Mouse (Mus musculus) embryonic facial prominence, embryonic 13.5 days (tissue): ENCODE measurements around the gene Pacsin1. TPM values are rescaled to one million over a fixed set of nuclear protein-coding genes. Genes with fewer than 3 reads are reported as not detected.

Experiments used
- ATAC-seq: fragments of 200-750 bp; cut with Nextera tagmentation; 2 replicates; pipeline ENCODE4 v1.8.0; 2017; ENCODE audit warnings: low read depth; ENCODE audit not compliant: insufficient number of reproducible peaks, insufficient read depth, low FRiP score, low TSS enrichment
- H3K27ac ChIP-seq: fragments of 300-500 bp; sonication (generic); 2 replicates; pipeline ENCODE4 v1.5.1; 2015; ENCODE audit warnings: moderate library complexity, mild to moderate bottlenecking, inconsistent platforms
- H3K27me3 ChIP-seq: fragments of 300-500 bp; sonication (generic); 2 replicates; pipeline ENCODE4 v1.6.1; 2015; ENCODE audit warnings: mild to moderate bottlenecking, inconsistent platforms
- H3K36me3 ChIP-seq: fragments of 300-500 bp; sonication (generic); 2 replicates; pipeline ENCODE4 v1.6.1; 2015; ENCODE audit warnings: mild to moderate bottlenecking, inconsistent platforms
- H3K4me1 ChIP-seq: fragments of 300-500 bp; sonication (generic); 2 replicates; pipeline ENCODE4 v1.6.1; 2015; ENCODE audit warnings: inconsistent platforms
- H3K4me2 ChIP-seq: fragments of 300-500 bp; sonication (generic); 2 replicates; pipeline ENCODE4 v1.6.1; 2015; ENCODE audit warnings: moderate library complexity, mild to moderate bottlenecking, inconsistent platforms
- H3K4me3 ChIP-seq: fragments of 300-500 bp; sonication (generic); 2 replicates; pipeline ENCODE4 v1.5.1; 2015; ENCODE audit warnings: mild to moderate bottlenecking, inconsistent platforms
- H3K9ac ChIP-seq: fragments of 300-500 bp; sonication (generic); 2 replicates; pipeline ENCODE4 v1.6.1; 2015; ENCODE audit warnings: mild to moderate bottlenecking, inconsistent platforms
- H3K9me3 ChIP-seq: fragments of 300-500 bp; sonication (generic); 2 replicates; pipeline ENCODE4 v1.6.1; 2016; ENCODE audit warnings: inconsistent platforms
- WGBS: fragments of 180-500 bp; shearing (Covaris S2); methylation state at CpG from one replicate; pipeline ENCODE4 v1.1.7; 2015; ENCODE audit warnings: mixed read lengths; 5-methylcytosine and 5-hydroxymethylcytosine counted together
- polyA plus RNA-seq: library from polyadenylated mRNA; unstranded; fragments of >200 nt; fragmentation: Nextera tagmentation; extraction: Ambion mirVana; gene quantifications from 2 replicates; pipeline ENCODE4 v1.2.1, GENCODE M21; 2015

The Pacsin1 gene
- polyA plus RNA-seq, 1 experiment from 2014 or later = 5.4 TPM

GRCm38 (mm10) chr17:27656414-27656813 lies 1.1 kb downstream of the Pacsin1 start:
- Histone ChIP-seq H3K4me2 (peak overlapping the region; percentile 96), H3K9ac (0 out of 2 replicates have a peak overlapping the region, but pooled peaks have one; percentile 67), H3K9me3 (no peaks in the 10 kb centered on the region), H3K4me1 (peaks cover 19% of the 10 kb centered on the region), H3K4me3 (peak overlapping the region; percentile 52), H3K27ac (no peak overlapping the region), H3K27me3 (peaks cover 27% of the 10 kb centered on the region), H3K36me3 (no peaks in the 10 kb centered on the region)
- 11% methylated on average over 5 of the region's 5 CpGs for WGBS
- no peak for ATAC-seq

- Histone ChIP-seq H3K9ac (no peak overlapping the region), H3K4me3 (no peak overlapping the region), H3K4me1 (peaks cover 19% of the 10 kb centered on the region), H3K9me3 (no peaks in the 10 kb centered on the region), H3K4me2 (no peak overlapping the region), H3K36me3 (no peaks in the 10 kb centered on the region), H3K27me3 (peaks cover 27% of the 10 kb centered on the region), H3K27ac (no peak overlapping the region)
- ATAC-seq = no peak
- WGBS = 76% methylated on average over 8 of the region's 8 CpGs
Measured at GRCm38 (mm10) chr17:27657123-27657522, 1.8 kb downstream of the Pacsin1 start.

GRCm38 (mm10) chr17:27658767-27659166 lies 3.5 kb downstream of the Pacsin1 start:
- H3K9ac ChIP-seq = no peak overlapping the region
- no peak overlapping the region for H3K27ac ChIP-seq
- H3K4me3 ChIP-seq = no peak overlapping the region
- WGBS = 74% methylated on average over 7 of the region's 7 CpGs
- no peak overlapping the region for H3K4me2 ChIP-seq
- no peaks in the 10 kb centered on the region for H3K36me3 ChIP-seq
- peaks cover 26% of the 10 kb centered on the region for H3K27me3 ChIP-seq
- H3K4me1 ChIP-seq = peaks cover 19% of the 10 kb centered on the region
- no peak for ATAC-seq
- H3K9me3 ChIP-seq = no peaks in the 10 kb centered on the region

GRCm38 (mm10) chr17:27671720-27672119 lies 16.4 kb downstream of the Pacsin1 start:
- H3K36me3 ChIP-seq = no peaks in the 10 kb centered on the region
- H3K4me3 ChIP-seq = no peak overlapping the region
- no peak overlapping the region for H3K27ac ChIP-seq
- H3K9me3 ChIP-seq = no peaks in the 10 kb centered on the region
- H3K9ac ChIP-seq = no peak overlapping the region
- ATAC-seq = no peak
- no peaks in the 10 kb centered on the region for H3K27me3 ChIP-seq
- WGBS = 81% methylated on average over 6 of the region's 6 CpGs
- no peaks in the 10 kb centered on the region for H3K4me1 ChIP-seq
- no peak overlapping the region for H3K4me2 ChIP-seq

DNA sequence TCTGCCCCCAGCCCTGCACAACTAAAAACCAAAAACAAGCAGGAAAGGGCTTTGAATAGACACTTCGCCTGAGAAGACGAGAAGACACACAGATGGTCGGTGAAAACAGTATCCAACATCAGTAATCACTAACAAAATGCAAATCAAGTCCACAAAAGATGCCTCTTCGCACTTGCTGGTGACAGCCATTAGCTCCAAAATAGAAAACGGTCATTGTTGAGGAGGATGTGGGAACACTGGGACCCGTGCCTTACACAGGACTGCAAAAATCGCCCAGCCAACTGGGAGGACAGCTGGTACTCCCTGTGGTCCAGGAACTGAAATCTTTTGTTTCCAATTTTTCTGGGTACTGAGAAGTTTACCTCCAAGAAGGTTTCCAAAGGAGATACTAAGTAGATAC lies 18.6 kb downstream of the Pacsin1 start:
- H3K27me3 ChIP-seq = no peaks in the 10 kb centered on the region
- H3K36me3 ChIP-seq = no peaks in the 10 kb centered on the region
- H3K4me2 ChIP-seq = no peak overlapping the region
- no peak overlapping the region for H3K4me3 ChIP-seq
- H3K9ac ChIP-seq = no peak overlapping the region
- 85% methylated on average over 7 of the region's 7 CpGs for WGBS
- no peak for ATAC-seq
- H3K9me3 ChIP-seq = no peaks in the 10 kb centered on the region
- peaks cover 2% of the 10 kb centered on the region; the same call in 1 of the 2 replicates for H3K4me1 ChIP-seq
- H3K27ac ChIP-seq = no peak overlapping the region

GRCm38 (mm10) chr17:27675453-27675852 lies 20.1 kb downstream of the Pacsin1 start:
- Histone ChIP-seq H3K4me2 (no peak overlapping the region), H3K4me1 (peaks cover 7% of the 10 kb centered on the region; the same call in 1 of the 2 replicates), H3K27me3 (no peaks in the 10 kb centered on the region), H3K36me3 (no peaks in the 10 kb centered on the region), H3K4me3 (no peak overlapping the region), H3K9me3 (no peaks in the 10 kb centered on the region), H3K9ac (no peak overlapping the region), H3K27ac (no peak overlapping the region)
- 67% methylated on average over 9 of the region's 9 CpGs for WGBS
- ATAC-seq = no peak

DNA sequence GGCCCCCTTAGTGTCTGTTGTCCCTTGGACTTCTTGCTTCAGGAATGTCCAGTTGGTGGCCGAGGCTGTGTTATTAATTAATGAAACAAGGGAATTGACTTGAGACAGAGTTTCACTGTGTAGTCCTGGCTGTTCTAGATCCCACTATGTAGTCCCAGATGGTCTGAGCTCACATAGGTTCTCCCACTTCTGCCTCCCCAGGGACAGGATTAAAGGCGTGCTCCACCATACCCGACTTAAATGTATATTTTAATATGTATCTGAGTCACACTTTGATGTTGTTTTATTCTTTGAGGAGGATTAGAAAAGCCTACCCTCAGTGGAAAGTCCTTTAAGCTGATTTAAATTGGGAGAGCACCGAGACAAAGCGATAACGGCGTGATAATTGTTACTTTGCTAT lies 21.0 kb downstream of the Pacsin1 start:
- no peak overlapping the region for H3K27ac ChIP-seq
- no peaks in the 10 kb centered on the region for H3K27me3 ChIP-seq
- ATAC-seq = no peak
- H3K36me3 ChIP-seq = no peaks in the 10 kb centered on the region
- no peaks in the 10 kb centered on the region for H3K9me3 ChIP-seq
- 71% methylated on average over 7 of the region's 7 CpGs for WGBS
- H3K4me2 ChIP-seq = no peak overlapping the region
- peaks cover 7% of the 10 kb centered on the region; the same call in 1 of the 2 replicates for H3K4me1 ChIP-seq
- H3K4me3 ChIP-seq = no peak overlapping the region
- no peak overlapping the region for H3K9ac ChIP-seq

DNA sequence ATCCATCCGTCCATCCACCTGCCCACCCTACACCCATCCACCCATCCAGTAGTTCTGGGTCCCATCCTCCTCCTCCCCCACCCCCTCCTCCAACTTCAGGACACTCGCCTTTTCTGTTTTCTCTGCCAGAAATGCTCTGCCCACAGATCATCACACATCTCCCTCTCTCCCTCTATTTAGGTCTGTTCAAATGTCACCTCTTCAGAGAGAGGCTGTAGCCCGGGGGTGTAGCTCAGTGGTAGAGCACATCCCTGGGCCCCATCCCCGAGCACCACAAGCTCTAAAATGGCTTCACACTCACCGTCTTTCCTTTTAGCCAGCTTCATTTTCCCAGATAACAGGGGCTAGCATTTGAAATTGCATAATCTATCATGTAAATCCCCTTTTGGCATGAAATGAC lies 22.4 kb downstream of the Pacsin1 start:
- WGBS = 80% methylated on average over 5 of the region's 5 CpGs
- Histone ChIP-seq H3K9ac (no peak overlapping the region), H3K27ac (no peak overlapping the region), H3K4me2 (no peak overlapping the region), H3K36me3 (no peaks in the 10 kb centered on the region), H3K4me1 (peaks cover 7% of the 10 kb centered on the region; the same call in 1 of the 2 replicates), H3K4me3 (no peak overlapping the region), H3K27me3 (0 out of 2 replicates have a peak, but pooled peaks cover under 1% of the 10 kb centered on the region), H3K9me3 (no peaks in the 10 kb centered on the region)
- ATAC-seq = no peak

DNA sequence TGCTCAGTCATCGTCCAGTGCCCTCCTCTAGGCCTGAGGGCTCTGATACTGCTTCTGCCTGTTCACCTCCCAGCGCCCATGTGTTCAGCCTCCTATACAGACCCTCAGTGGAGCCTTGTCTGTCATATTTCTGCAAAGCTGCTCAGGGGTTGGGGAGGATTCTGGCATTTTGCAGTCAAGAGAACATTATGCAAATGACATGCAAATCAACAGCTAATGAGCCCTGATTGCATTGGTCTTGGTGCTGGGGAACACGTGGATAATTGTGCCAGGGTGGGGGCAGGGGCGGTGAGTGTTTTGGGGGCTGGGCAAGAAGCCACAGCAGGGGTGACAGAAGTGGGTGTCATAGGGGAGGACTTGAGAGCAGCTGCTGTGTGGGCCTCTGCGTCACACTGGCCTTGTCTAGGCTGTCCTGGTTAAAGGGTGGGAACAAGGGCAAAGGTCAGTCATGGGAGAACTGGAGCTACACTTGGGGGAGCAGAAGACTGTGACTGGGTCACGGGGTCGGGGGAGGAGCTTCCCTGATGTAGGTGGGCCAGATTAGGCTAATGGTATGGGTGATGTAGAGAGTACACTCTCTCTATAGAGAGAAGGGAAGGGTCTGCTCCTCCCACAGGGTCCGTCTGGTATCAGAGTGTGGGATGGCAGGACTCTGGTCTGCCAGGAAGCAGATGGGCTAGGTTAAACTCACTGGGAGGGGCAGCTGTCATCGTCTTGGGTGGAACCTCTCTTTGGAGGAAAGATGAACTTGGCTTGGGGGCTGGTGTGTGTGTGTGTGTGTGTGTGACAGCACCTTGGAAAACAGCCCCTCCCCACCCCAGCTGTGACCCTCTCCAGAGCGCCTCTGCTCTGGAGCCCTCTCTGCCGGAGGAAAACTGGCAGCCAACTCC lies 23.9 kb downstream of the Pacsin1 start:
- Histone ChIP-seq H3K4me2 (no peak overlapping the region), H3K27ac (no peak overlapping the region), H3K4me1 (peaks cover 7% of the 10 kb centered on the region; the same call in 1 of the 2 replicates), H3K4me3 (no peak overlapping the region), H3K27me3 (peaks cover 12% of the 10 kb centered on the region; the same call in 1 of the 2 replicates), H3K9me3 (no peaks in the 10 kb centered on the region), H3K9ac (no peak overlapping the region), H3K36me3 (no peaks in the 10 kb centered on the region)
- WGBS = 50% methylated on average over 11 of the region's 11 CpGs
- ATAC-seq = no peak

GRCm38 (mm10) chr17:27684886-27685549 lies 29.7 kb downstream of the Pacsin1 start:
- Histone ChIP-seq H3K4me1 (peaks cover 19% of the 10 kb centered on the region), H3K36me3 (no peaks in the 10 kb centered on the region), H3K4me2 (peak overlapping the region; percentile 99), H3K9ac (peak overlapping the region; percentile 70), H3K9me3 (no peaks in the 10 kb centered on the region), H3K4me3 (peak overlapping the region; percentile 52), H3K27me3 (peaks cover 55% of the 10 kb centered on the region), H3K27ac (no peak overlapping the region)
- under 1% methylated on average over 42 of the region's 53 CpGs for WGBS
- ATAC-seq = no peak

DNA sequence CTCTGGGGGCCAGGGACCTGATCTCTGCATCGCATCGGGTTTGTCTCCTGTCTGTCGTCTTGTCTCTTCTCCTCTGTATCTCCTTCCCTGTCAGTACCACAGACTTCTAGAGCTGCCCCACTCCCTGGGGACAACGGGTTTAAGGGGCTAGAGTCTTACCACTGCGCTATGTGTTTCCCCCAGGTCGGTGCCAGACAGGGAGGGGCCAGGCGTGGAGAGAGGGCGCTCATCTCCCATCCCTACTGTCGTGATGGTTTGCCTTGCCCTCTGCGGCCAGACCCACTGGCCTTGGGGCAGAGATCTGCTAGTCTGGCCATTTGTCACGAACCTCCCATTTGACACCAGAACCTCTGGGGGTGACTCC lies 30.2 kb downstream of the Pacsin1 start:
- Histone ChIP-seq H3K27me3 (peaks cover 55% of the 10 kb centered on the region), H3K9ac (peak overlapping the region; percentile 70), H3K4me1 (peaks cover 19% of the 10 kb centered on the region), H3K36me3 (no peaks in the 10 kb centered on the region), H3K27ac (no peak overlapping the region), H3K9me3 (no peaks in the 10 kb centered on the region), H3K4me3 (peak overlapping the region; percentile 52), H3K4me2 (peak overlapping the region; percentile 99)
- WGBS = 4% methylated on average over 11 of the region's 11 CpGs
- ATAC-seq = no peak
